Mouse (Mus musculus) heart, postnatal 0 days (tissue): ENCODE measurements around the gene Fam189a1. TPM values are rescaled to one million over a fixed set of nuclear protein-coding genes. Genes with fewer than 3 reads are reported as not detected.

ENCODE experiments used
- ATAC-seq: fragments of 200-750 bp; cut with Nextera tagmentation; 2 replicates; pipeline ENCODE4 v1.8.0; 2017; ENCODE audit warnings: low read depth, moderate number of reproducible peaks, moderate library complexity; ENCODE audit not compliant: insufficient read depth
- DNase-seq: peaks from one replicate; pipeline ENCODE4 v3.0.0-alpha.2; 2016; ENCODE audit warnings: low spot score
- H3K27ac ChIP-seq: fragments of 300-500 bp; sonication (generic); 2 replicates; pipeline ENCODE4 v1.5.1; 2014; ENCODE audit warnings: low read depth, mild to moderate bottlenecking
- H3K27me3 ChIP-seq: fragments of 300-500 bp; sonication (generic); 2 replicates; pipeline ENCODE4 v1.6.1; 2014; ENCODE audit warnings: low read length, mixed read lengths; ENCODE audit not compliant: control insufficient read depth, insufficient read depth
- H3K36me3 ChIP-seq: fragments of 300-500 bp; sonication (generic); replicated peaks from 2 replicates; pipeline ENCODE4 v1.6.1; 2014; ENCODE audit warnings: low read length, mixed read lengths; ENCODE audit not compliant: control insufficient read depth, insufficient read depth
- H3K4me1 ChIP-seq: fragments of 300-500 bp; sonication (generic); 2 replicates; pipeline ENCODE4 v1.6.1; 2014; ENCODE audit warnings: antibody characterized with exemption; ENCODE audit not compliant: control insufficient read depth, insufficient read depth
- H3K4me2 ChIP-seq: fragments of 300-500 bp; sonication (generic); 2 replicates; pipeline ENCODE4 v1.6.1; 2014; ENCODE audit warnings: low read depth, mild to moderate bottlenecking, low read length, moderate library complexity
- H3K4me3 ChIP-seq: fragments of 300-500 bp; sonication (generic); 2 replicates; pipeline ENCODE4 v1.5.1; 2014; ENCODE audit warnings: low read depth, low read length
- H3K9ac ChIP-seq: fragments of 300-500 bp; sonication (generic); replicated peaks from 2 replicates; pipeline ENCODE4 v1.6.1; 2014; ENCODE audit warnings: low read depth, low read length, mixed read lengths
- H3K9me3 ChIP-seq: fragments of 300-500 bp; sonication (generic); replicated peaks from 2 replicates; pipeline ENCODE4 v1.6.1; 2016; ENCODE audit warnings: low read length; ENCODE audit not compliant: control insufficient read depth
- CTCF ChIP-seq: IDR thresholded peaks from 2 replicates; pipeline ENCODE4 v1.5.1; 2016; ENCODE audit warnings: antibody characterized with exemption, control low read depth, low read depth
- EP300 ChIP-seq: IDR thresholded peaks from 2 replicates; pipeline ENCODE4 v1.6.1; 2016; ENCODE audit warnings: antibody characterized with exemption, low read depth
- WGBS: fragments of 180-500 bp; shearing (Covaris S2); extraction: QIAGEN DNeasy Blood & Tissue Kit; methylation state at CpG from one replicate; pipeline ENCODE4 v1.1.7; 2014; 5-methylcytosine and 5-hydroxymethylcytosine counted together
- polyA plus RNA-seq: library from polyadenylated mRNA; unstranded; fragments of >200 nt; fragmentation: Nextera tagmentation; extraction: Ambion mirVana; gene quantifications from 2 replicates; pipeline ENCODE4 v1.2.1, GENCODE M21; 2015
- total RNA-seq: library from RNA; depleted of rRNA; stranded (reverse); fragments of >200 nt; gene quantifications from 2 replicates; pipeline ENCODE4 v1.2.3, GENCODE M21; 2014; ENCODE audit warnings: low replicate concordance; rRNA removed

The Fam189a1 gene
- total RNA-seq: 0.42 TPM in 1 of 2 replicates, not detected in the other
- 0.11 and 0.19 TPM in 2 replicates for polyA plus RNA-seq

- ATAC-seq (peak; percentile 57), DNase-seq (peak; percentile 10)
- H3K4me2 ChIP-seq: peak within 1 kb of the TSS; percentile 98
- peak within 1 kb of the TSS; percentile 25 for H3K9ac ChIP-seq
- no peaks in the 10 kb centered on the region for H3K36me3 ChIP-seq
- H3K4me1 ChIP-seq: no peaks in the 10 kb centered on the region; the same call in 1 of the 2 replicates
- under 1% methylated on average over 43 of the region's 50 CpGs for WGBS
- peak within 1 kb of the TSS; percentile 52 for H3K4me3 ChIP-seq
- no peaks in the 10 kb centered on the region for H3K9me3 ChIP-seq
- peaks cover 49% of the 10 kb centered on the region for H3K27me3 ChIP-seq
- no peak for TF ChIP-seq CTCF
- TF ChIP-seq EP300: no peak
- no peak within 1 kb of the TSS for H3K27ac ChIP-seq
These were observed at the start of gene Fam189a1 for GRCm38 (mm10) chr7:65156514-65156911. TSS of gene Fam189a1 (minus strand) at chr7:65156570.

- Histone ChIP-seq H3K4me2 (no peak overlapping the region), H3K4me1 (no peaks in the 10 kb centered on the region), H3K4me3 (no peak overlapping the region), H3K9ac (no peak overlapping the region), H3K9me3 (peaks cover 15% of the 10 kb centered on the region), H3K36me3 (no peaks in the 10 kb centered on the region), H3K27ac (no peak overlapping the region), H3K27me3 (no peaks in the 10 kb centered on the region)
- ATAC-seq (no peak), DNase-seq (no peak)
- no peak for TF ChIP-seq EP300
- TF ChIP-seq CTCF: no peak
- 71% methylated on average over 6 of the region's 6 CpGs for WGBS
These were observed 49.7 kb upstream of the Fam189a1 start for GRCm38 (mm10) chr7:65206021-65206420.

GRCm38 (mm10) chr7:65202719-65203118, 46.3 kb upstream of the Fam189a1 start:
- peaks cover 15% of the 10 kb centered on the region for H3K9me3 ChIP-seq
- ATAC-seq (no peak), DNase-seq (no peak)
- H3K9ac ChIP-seq: no peak overlapping the region
- H3K4me3 ChIP-seq: no peak overlapping the region
- H3K27ac ChIP-seq: no peak overlapping the region
- TF ChIP-seq CTCF (no peak), EP300 (no peak)
- H3K36me3 ChIP-seq: no peaks in the 10 kb centered on the region
- no peak overlapping the region for H3K4me2 ChIP-seq
- 76% methylated on average over 10 of the region's 10 CpGs for WGBS
- no peaks in the 10 kb centered on the region for H3K27me3 ChIP-seq
- no peaks in the 10 kb centered on the region for H3K4me1 ChIP-seq

GRCm38 (mm10) chr7:65180694-65181093, 24.3 kb upstream of the Fam189a1 start:
- no peak for DNase-seq
- TF ChIP-seq CTCF: no peak
- no peak for TF ChIP-seq EP300

GRCm38 (mm10) chr7:65170762-65171161, 14.4 kb upstream of the Fam189a1 start:
- H3K9ac ChIP-seq: no peak overlapping the region
- no peak overlapping the region for H3K4me3 ChIP-seq
- no peak for DNase-seq
- WGBS: 61% methylated on average over 4 of the region's 4 CpGs
- H3K27me3 ChIP-seq: no peaks in the 10 kb centered on the region
- ATAC-seq: no peak
- TF ChIP-seq CTCF (no peak), EP300 (no peak)
- no peaks in the 10 kb centered on the region for H3K9me3 ChIP-seq
- H3K27ac ChIP-seq: no peak overlapping the region
- no peak overlapping the region for H3K4me2 ChIP-seq
- no peaks in the 10 kb centered on the region for H3K4me1 ChIP-seq
- no peaks in the 10 kb centered on the region for H3K36me3 ChIP-seq

More at GRCm38 (mm10) chr7:65180694-65181093, 24.3 kb upstream of the Fam189a1 start:
- H3K4me3 ChIP-seq: no peak overlapping the region
- H3K9me3 ChIP-seq: no peaks in the 10 kb centered on the region
- H3K9ac ChIP-seq: no peak overlapping the region
- no peaks in the 10 kb centered on the region for H3K36me3 ChIP-seq
- 46% methylated on average over 5 of the region's 5 CpGs for WGBS
- no peak for ATAC-seq
- H3K27ac ChIP-seq: no peak overlapping the region
- no peaks in the 10 kb centered on the region for H3K4me1 ChIP-seq
- no peaks in the 10 kb centered on the region for H3K27me3 ChIP-seq
- H3K4me2 ChIP-seq: no peak overlapping the region
